Mouse (Mus musculus): ENCODE measurements around the gene Mthfsd. TPM values are rescaled to one million over a fixed set of nuclear protein-coding genes. Genes with fewer than 3 reads are reported as not detected.

Gene Mthfsd
- total and polyA plus RNA-seq, 3 experiments = 23.1 to 36.4 (median 30.7) TPM

DNA sequence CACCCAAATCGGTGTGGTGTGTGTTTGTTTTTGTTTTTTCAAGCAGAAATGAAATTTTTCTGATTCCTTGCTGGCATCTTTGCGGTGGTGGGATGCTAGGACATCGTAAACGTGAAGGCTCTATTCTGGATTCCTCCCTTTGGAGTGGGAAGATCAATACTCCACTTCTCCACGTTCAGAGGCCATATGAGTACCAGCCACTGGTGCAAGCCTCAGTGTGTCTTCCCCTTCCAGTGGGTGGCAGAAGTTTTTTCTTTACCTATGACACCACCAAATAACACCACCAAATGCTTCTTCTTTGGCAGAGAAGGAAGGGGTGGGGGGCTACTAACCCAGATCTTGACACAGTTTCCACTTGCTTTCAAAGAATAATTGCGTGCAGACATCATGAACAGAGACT is 18.0 kb upstream of the Mthfsd start:
- Histone ChIP-seq H3K4me3 (replicated peaks in 1 of 3; ENCODE audit: low read depth in 2 of 3, low read length in 2 of 3, poor library complexity in 1 of 3) (no peak overlapping the region), H3K9ac (ENCODE audit: insufficient read depth, low read depth) (no peak overlapping the region), H3K4me1 (ENCODE audit: control insufficient read depth in 1 of 2, insufficient read depth in 2 of 2) (peaks cover 7 to 14% of the 10 kb centered on the region in 2 experiments), H3K27ac (ENCODE audit: insufficient read depth, low read depth) (no peak overlapping the region), H3K27me3 (replicated peaks) (peaks cover 53% of the 10 kb centered on the region), H3K79me2 (replicated peaks; ENCODE audit: control insufficient read depth, extremely low read depth, insufficient read depth, poor library complexity, severe bottlenecking) (no peaks in the 10 kb centered on the region), H3K36me3 (replicated peaks in 1 of 2; ENCODE audit: control insufficient read depth in 1 of 2, insufficient read depth in 1 of 2, low read length in 1 of 2) (no peaks in the 10 kb centered on the region), H3K9me3 (replicated peaks; ENCODE audit: low read length) (no peaks in the 10 kb centered on the region), H3K4me2 (ENCODE audit: insufficient read depth, low read depth, poor library complexity, severe bottlenecking) (no peak overlapping the region)
- no peak for DNase-seq (ENCODE audit: extremely low read depth)
- in situ Hi-C loops (cut with MboI; ENCODE audit: low pct_ligation_motif_present, low pct_unique_long_range_greater_than_20kb, low sequenced_read_pairs) (no loop called here), dilution Hi-C loops (cut with MboI; ENCODE audit: extremely low pct_ligation_motif_present, extremely low pct_unique_long_range_greater_than_20kb, low sequenced_read_pairs) (no loop called here)
- TF ChIP-seq PAX5 (IDR thresholded peaks at IDR 0.05; ENCODE audit: low read length) = no peak
- TF ChIP-seq SMC3 (IDR thresholded peaks at IDR 0.05; ENCODE audit: low read depth, low read length) = no peak

DNA sequence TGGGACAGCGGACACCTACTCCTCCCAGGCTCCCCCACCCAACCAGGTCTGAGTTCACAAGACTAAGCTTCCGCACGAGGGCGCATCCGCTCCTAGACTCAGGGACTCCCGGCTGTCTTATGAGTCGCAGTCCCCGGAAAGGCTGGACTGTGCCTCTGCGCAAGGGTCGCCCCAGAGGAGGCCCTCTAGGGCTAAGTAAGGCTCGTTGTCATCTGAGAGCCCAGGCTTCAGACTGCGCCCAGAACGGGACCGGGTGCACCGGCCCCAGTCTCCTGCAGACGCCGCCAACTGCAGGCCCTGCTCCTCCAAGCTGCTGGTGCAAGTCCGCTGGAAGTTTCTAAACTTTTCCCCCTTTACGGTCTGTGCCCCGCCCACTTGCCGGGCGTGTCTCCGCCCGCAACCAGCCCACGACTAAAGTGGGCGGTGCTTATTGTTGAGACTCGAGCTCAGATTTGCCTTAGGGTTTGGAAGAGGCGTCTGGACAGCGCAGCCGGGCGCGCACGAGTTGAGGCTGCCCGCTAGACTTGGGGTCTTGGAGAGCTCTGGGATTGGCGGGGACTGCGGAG is 17.2 kb upstream of the Mthfsd start:
- H3K27ac ChIP-seq (ENCODE audit: insufficient read depth, low read depth) = no peak overlapping the region
- H3K4me1 ChIP-seq (ENCODE audit: control insufficient read depth in 1 of 2, insufficient read depth in 2 of 2) = peaks cover 7 to 14% of the 10 kb centered on the region in 2 experiments
- H3K9ac ChIP-seq (ENCODE audit: insufficient read depth, low read depth) = no peak overlapping the region
- no peak for TF ChIP-seq POLR2A (IDR thresholded peaks at IDR 0.05; ENCODE audit: low read depth, low read length)
- TF ChIP-seq MEF2A (IDR thresholded peaks at IDR 0.05; ENCODE audit: borderline replicate concordance, low read depth, low read length) = no peak
- no peak for TF ChIP-seq JUND (conservative IDR thresholded peaks at IDR 0.05; ENCODE audit: low read depth, low read length)
- TF ChIP-seq HCFC1 (IDR thresholded peaks at IDR 0.05; ENCODE audit: low read depth, low read length) = no peak
- TF ChIP-seq CHD2 (IDR thresholded peaks at IDR 0.05; ENCODE audit: low read length) = no peak
- TF ChIP-seq MAFK (IDR thresholded peaks at IDR 0.05; ENCODE audit: insufficient replicate concordance, low read length) = no peak
- no peak for TF ChIP-seq USF2 (conservative IDR thresholded peaks at IDR 0.05; ENCODE audit: low read depth, low read length)
- TF ChIP-seq JUN (IDR thresholded peaks at IDR 0.05; ENCODE audit: insufficient read depth, low read depth, low read length) = no peak
- no peak for TF ChIP-seq RCOR1 (conservative IDR thresholded peaks at IDR 0.05; ENCODE audit: low read depth, low read length)
- no peak for TF ChIP-seq MAZ (IDR thresholded peaks at IDR 0.05; ENCODE audit: low read depth, low read length)
- TF ChIP-seq MAX (IDR thresholded peaks at IDR 0.05; ENCODE audit: low read length) = no peak
- no peak for TF ChIP-seq RAD21 (IDR thresholded peaks at IDR 0.05; ENCODE audit: low read depth, low read length)
- TF ChIP-seq TBP (conservative IDR thresholded peaks at IDR 0.05; ENCODE audit: low read depth, low read length) = no peak
- TF ChIP-seq SMC3 (IDR thresholded peaks at IDR 0.05; ENCODE audit: low read depth, low read length) = no peak
- dilution Hi-C loops (cut with MboI; ENCODE audit: extremely low pct_ligation_motif_present, extremely low pct_unique_long_range_greater_than_20kb, low sequenced_read_pairs) = no loop called here
- no peak overlapping the region for H3K4me2 ChIP-seq (ENCODE audit: insufficient read depth, low read depth, poor library complexity, severe bottlenecking)
- in situ Hi-C loops (cut with MboI; ENCODE audit: low pct_ligation_motif_present, low pct_unique_long_range_greater_than_20kb, low sequenced_read_pairs) = no loop called here
- H3K4me3 ChIP-seq (replicated peaks in 1 of 3; ENCODE audit: low read depth in 2 of 3, low read length in 2 of 3, poor library complexity in 1 of 3) = no peak overlapping the region
- peaks cover 53% of the 10 kb centered on the region for H3K27me3 ChIP-seq (replicated peaks)
- no peaks in the 10 kb centered on the region for H3K36me3 ChIP-seq (replicated peaks in 1 of 2; ENCODE audit: control insufficient read depth in 1 of 2, insufficient read depth in 1 of 2, low read length in 1 of 2)
- no peak for DNase-seq (ENCODE audit: extremely low read depth)
- no peaks in the 10 kb centered on the region for H3K9me3 ChIP-seq (replicated peaks; ENCODE audit: low read length)
- no peaks in the 10 kb centered on the region for H3K79me2 ChIP-seq (replicated peaks; ENCODE audit: control insufficient read depth, extremely low read depth, insufficient read depth, poor library complexity, severe bottlenecking)
